Mouse (Mus musculus) ES-E14 (cell line): ENCODE measurements around the gene Fbxw9. TPM values are rescaled to one million over a fixed set of nuclear protein-coding genes. Genes with fewer than 3 reads are reported as not detected.
A peak's percentile ranks its signal among the peaks of the same experiment; 100 is the strongest.

Source experiments
- DNase-seq: peaks from one replicate; pipeline ENCODE4 v3.0.0-alpha.2; 2013; ENCODE audit warnings: low read depth, low spot score
- H3K27ac ChIP-seq: 2 replicates; pipeline ENCODE4 v1.5.1; 2012; ENCODE audit warnings: low read depth, mild to moderate bottlenecking, low read length, moderate library complexity, mixed read lengths; ENCODE audit not compliant: poor library complexity, insufficient read depth, severe bottlenecking
- H3K36me3 ChIP-seq: 2 replicates; pipeline ENCODE4 v1.6.1; 2012; ENCODE audit warnings: mild to moderate bottlenecking, low read length, moderate library complexity, mixed read lengths; ENCODE audit not compliant: control insufficient read depth, poor library complexity, insufficient read depth, severe bottlenecking
- H3K4me1 ChIP-seq, 2 experiments: fragments of 150-350 bp in 1 of 2; sonication (generic) in 1 of 2; 2 replicates each; pipeline ENCODE4 v1.6.1; 2012; ENCODE audit warnings: low read length in 2 of 2, mild to moderate bottlenecking in 1 of 2, mixed read lengths in 1 of 2; ENCODE audit not compliant: control insufficient read depth in 2 of 2, insufficient read depth in 2 of 2, poor library complexity in 1 of 2
- H3K4me3 ChIP-seq, 2 experiments: fragments of 150-350 bp in 1 of 2; sonication (generic) in 1 of 2; 2 replicates each; pipeline ENCODE4 v1.5.1; 2012; ENCODE audit warnings: low read length in 2 of 2, low read depth in 1 of 2, mild to moderate bottlenecking in 1 of 2, mixed read lengths in 1 of 2; ENCODE audit not compliant: insufficient read depth in 1 of 2, poor library complexity in 1 of 2, severe bottlenecking in 1 of 2
- H3K9ac ChIP-seq: 2 replicates; pipeline ENCODE4 v1.6.1; 2012; ENCODE audit warnings: low read depth, mild to moderate bottlenecking, low read length, mixed read lengths; ENCODE audit not compliant: poor library complexity, insufficient read depth, severe bottlenecking
- H3K9me3 ChIP-seq: fragments of 150-350 bp; sonication (generic); 2 replicates; pipeline ENCODE4 v1.6.1; 2012; ENCODE audit warnings: low read depth, mild to moderate bottlenecking, low read length; ENCODE audit not compliant: control insufficient read depth, insufficient read depth
- CHD2 ChIP-seq: IDR thresholded peaks from 2 replicates; pipeline ENCODE4 v1.6.1; 2014; ENCODE audit warnings: mild to moderate bottlenecking, low read depth, low read length, inconsistent platforms
- HCFC1 ChIP-seq: IDR thresholded peaks from 2 replicates; pipeline ENCODE4 v1.6.1; 2012; ENCODE audit warnings: low read length, inconsistent platforms, borderline replicate concordance; ENCODE audit not compliant: insufficient read depth
- MAFK ChIP-seq: IDR thresholded peaks from 2 replicates; pipeline ENCODE4 v1.6.1; 2014; ENCODE audit warnings: mild to moderate bottlenecking, low read depth, low read length, inconsistent platforms; ENCODE audit not compliant: insufficient read depth
- ZC3H11A ChIP-seq: IDR thresholded peaks from 2 replicates; pipeline ENCODE4 v1.6.1; 2012; ENCODE audit warnings: low read depth, mild to moderate bottlenecking, inconsistent platforms, low read length, borderline replicate concordance
- ZNF384 ChIP-seq: IDR thresholded peaks from 2 replicates; pipeline ENCODE4 v1.6.1; 2012; ENCODE audit warnings: low read depth, low read length, inconsistent platforms
- in situ Hi-C, 2 experiments: fragments of 600-800 bp; cut with MboI; formaldehyde crosslinking; loops; one replicate each; pipeline ENCODE4 v1.15.1; 2025; ENCODE audit warnings: low sequenced_read_pairs in 2 of 2, inconsistent platforms in 1 of 2; ENCODE audit not compliant: unreplicated experiment in 2 of 2
- total RNA-seq: library from RNA; depleted of rRNA; stranded (reverse); fragments of 300-350 nt; gene quantifications from 2 replicates; pipeline ENCODE4 v1.2.3, GENCODE M21; 2012; rRNA removed

Gene Fbxw9
- total RNA-seq = 49.3 and 86.0 TPM in 2 replicates

DNA sequence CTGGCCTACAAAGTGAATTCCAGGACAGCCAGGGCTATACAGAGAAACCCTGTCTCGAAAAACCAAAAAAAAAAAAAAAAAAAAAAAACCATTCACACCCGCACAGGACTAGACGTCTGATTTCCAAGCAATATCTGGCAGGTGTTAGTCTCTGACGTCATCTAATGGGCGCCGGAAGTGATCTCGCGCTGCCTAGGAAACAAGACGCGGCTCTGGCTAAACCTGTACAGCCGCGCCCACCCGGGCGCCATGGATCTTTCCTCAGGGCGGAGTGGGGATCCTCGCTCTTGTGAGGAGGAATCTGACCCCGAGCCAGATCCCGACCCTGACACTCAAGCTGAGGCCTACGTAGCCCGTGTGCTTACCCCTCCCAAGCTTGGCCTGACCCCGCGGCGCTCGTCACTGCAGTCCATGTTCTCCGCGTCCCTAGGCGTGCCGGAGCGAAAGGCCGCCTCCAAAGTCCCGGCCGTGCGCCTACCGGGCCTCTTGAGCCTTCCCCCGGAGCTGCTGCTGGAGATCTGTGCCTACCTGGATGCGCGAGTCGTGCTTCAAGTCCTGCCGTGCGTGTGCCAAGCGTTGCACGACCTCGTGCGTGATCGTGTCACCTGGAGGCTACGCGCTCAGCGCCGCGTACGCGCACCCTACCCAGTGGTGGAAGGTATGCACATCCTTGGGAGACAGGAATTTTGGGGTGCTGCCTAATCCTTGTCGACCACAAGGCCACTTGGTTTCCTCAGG is at the start of gene Fbxw9:
TSS of gene Fbxw9 (plus strand) at position 177 of the 738 bp plus-strand sequence.
- H3K27ac ChIP-seq = no peak within 1 kb of the TSS
- TF ChIP-seq ZNF384 (no peak), HCFC1 (peak; percentile 82)
- H3K9ac ChIP-seq = peak within 1 kb of the TSS; percentile 80
- in situ Hi-C loops = no loop called here
- H3K4me1 ChIP-seq = peaks cover 0 to 3% of the 10 kb centered on the region in 2 experiments; a peak in 1 of 4 replicates
- DNase-seq = peak; percentile 91
- H3K9me3 ChIP-seq = no peaks in the 10 kb centered on the region
- peaks cover 13% of the 10 kb centered on the region for H3K36me3 ChIP-seq
- H3K4me3 ChIP-seq = peak within 1 kb of the TSS; percentile 79 to 90

DNA sequence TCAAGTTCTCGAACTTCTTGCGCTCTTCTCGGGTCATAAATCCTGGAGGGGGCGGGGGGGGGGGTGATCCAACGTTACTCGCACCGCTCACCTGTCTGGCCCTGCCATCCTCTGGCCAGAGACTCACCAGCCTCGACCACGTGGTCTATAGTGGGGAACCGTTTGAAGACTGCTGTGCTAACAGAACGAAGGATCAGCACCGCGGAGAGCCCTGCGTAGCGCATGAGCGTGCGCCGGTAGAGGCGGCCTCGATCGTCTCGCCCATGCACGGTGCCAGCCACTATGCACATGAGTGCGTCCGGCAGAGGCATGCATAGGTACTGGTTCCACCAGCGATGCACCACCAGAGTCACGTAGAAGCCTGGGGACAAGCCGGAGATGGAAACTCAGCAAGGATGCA is 48.6 kb upstream of the Fbxw9 start:
- Histone ChIP-seq H3K4me1 (peaks cover 0 to 17% of the 10 kb centered on the region in 2 experiments; a peak in 2 of 4 replicates), H3K9ac (no peak overlapping the region), H3K27ac (no peak overlapping the region), H3K36me3 (no peaks in the 10 kb centered on the region), H3K4me3 (no peak overlapping the region), H3K9me3 (no peaks in the 10 kb centered on the region)
- TF ChIP-seq ZC3H11A = no peak
- TF ChIP-seq HCFC1 = no peak
- no peak for TF ChIP-seq ZNF384
- no peak for TF ChIP-seq CHD2
- no peak for TF ChIP-seq MAFK
- no peak for DNase-seq
- in situ Hi-C loops = no loop called here

DNA sequence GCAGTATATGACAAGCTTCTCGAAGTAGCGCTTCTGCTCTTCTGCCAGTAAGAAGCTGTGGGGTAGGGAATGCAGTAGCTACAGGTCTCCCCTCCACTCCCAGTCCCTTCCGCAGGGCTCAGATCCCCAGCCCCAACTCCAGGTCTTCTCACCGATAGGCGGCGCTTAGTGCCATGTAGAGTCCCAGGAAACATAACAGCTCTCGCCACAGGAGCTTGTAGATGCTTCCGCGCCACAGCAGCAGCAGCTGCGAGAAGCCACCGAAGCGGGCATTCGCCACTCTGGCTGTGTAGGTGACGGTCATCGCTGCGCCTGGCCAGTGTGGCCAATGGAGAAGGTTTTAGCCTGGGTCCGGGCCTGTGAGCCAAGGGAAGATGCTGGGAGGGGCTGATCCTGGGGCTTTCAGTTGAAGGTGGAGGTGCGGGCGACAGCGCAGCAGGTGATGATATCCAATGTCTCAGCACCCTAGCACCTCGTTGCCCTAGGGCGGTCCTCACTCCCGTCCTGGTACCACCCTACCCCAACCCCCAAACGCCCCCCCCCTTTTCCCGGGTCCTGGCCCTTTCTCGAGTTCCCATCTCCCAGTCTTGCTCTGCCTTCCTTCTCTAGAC is 46.5 kb upstream of the Fbxw9 start:
- H3K4me3 ChIP-seq = peak overlapping the region; percentile 53 to 63; a peak in 3 of 4 replicates
- no peak for TF ChIP-seq CHD2
- no peak for TF ChIP-seq ZC3H11A
- TF ChIP-seq ZNF384 = no peak
- no peak for TF ChIP-seq MAFK
- no peaks in the 10 kb centered on the region for H3K9me3 ChIP-seq
- H3K27ac ChIP-seq = no peak overlapping the region
- in situ Hi-C loops = no loop called here
- H3K4me1 ChIP-seq = peaks cover 2 to 15% of the 10 kb centered on the region in 2 experiments; a peak in 2 of 4 replicates
- no peak overlapping the region; the same call in 1 of the 2 replicates for H3K9ac ChIP-seq
- H3K36me3 ChIP-seq = peaks cover 8% of the 10 kb centered on the region
- peak; percentile 79 for DNase-seq

DNA sequence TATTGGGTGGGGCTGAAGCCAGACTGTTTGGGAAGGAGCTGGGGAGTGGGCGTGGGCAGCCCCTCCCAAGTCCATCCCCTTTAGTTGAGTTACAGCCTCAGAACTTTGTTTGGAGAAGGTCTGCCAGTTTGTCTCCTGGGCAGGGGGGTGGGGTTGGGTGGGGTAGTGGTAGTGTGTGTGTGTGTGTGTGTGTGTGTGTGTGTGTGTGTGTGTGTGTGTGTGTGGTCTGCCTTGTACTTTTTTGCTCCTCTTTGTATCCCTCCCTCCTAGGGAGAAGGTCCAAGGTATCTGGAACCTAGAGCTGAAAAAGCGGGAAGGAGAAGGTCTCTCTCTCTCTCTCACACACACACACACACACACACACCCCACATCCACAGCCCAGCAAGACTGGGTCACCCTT is 45.4 kb upstream of the Fbxw9 start, which contains the start of gene Best2:
TSS of gene Best2 (minus strand) at position 101 of the 400 bp plus-strand sequence.
- H3K27ac ChIP-seq = no peak within 1 kb of the TSS
- H3K9ac ChIP-seq = no peak within 1 kb of the TSS; the same call in 1 of the 2 replicates
- no peak for TF ChIP-seq CHD2
- no peak for TF ChIP-seq MAFK
- TF ChIP-seq ZC3H11A = no peak
- peaks cover 2 to 10% of the 10 kb centered on the region in 2 experiments; a peak in 2 of 4 replicates for H3K4me1 ChIP-seq
- peak within 1 kb of the TSS; percentile 53 to 63; a peak in 3 of 4 replicates for H3K4me3 ChIP-seq
- H3K9me3 ChIP-seq = no peaks in the 10 kb centered on the region
- in situ Hi-C loops = no loop called here
- DNase-seq = no peak
- H3K36me3 ChIP-seq = peaks cover 19% of the 10 kb centered on the region

DNA sequence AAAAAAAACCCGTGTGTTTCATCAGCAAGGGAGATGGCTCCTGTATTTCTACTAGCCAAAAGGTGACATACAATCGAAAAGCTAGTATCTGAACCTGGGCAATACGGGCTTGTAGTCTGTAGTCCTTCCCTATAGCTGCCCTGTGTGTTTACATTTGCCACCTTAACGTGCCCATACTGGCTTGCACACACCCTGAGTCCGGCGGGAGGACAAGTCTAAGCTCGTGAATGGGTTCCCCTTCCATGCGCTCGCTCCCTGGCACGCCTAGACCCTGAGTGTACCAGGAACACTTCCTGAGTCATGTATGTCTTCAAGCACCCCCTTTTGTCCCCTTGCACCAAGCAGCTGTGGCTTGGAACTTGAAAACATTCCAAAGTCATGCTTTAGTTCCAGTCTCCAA is 43.1 kb upstream of the Fbxw9 start:
- Histone ChIP-seq H3K36me3 (peaks cover 31% of the 10 kb centered on the region), H3K9me3 (no peaks in the 10 kb centered on the region), H3K27ac (no peak overlapping the region), H3K9ac (no peak overlapping the region), H3K4me3 (no peak overlapping the region), H3K4me1 (peaks cover 2 to 11% of the 10 kb centered on the region in 2 experiments; a peak in 2 of 4 replicates)
- no peak for DNase-seq
- TF ChIP-seq ZNF384 (no peak), HCFC1 (no peak), CHD2 (no peak), MAFK (no peak), ZC3H11A (no peak)
- in situ Hi-C loops = no loop called here
